Mouse (Mus musculus) NIH3T3 (cell line): Measurements from ENCODE around the gene Gm10471.
"Not testable (repeated sequence)": the region's sequence is repeated elsewhere in the genome, so short reads cannot be mapped to it uniquely, and the experiment has no call there.

Source experiments
- DNase-seq: peaks from one replicate; pipeline ENCODE4 v3.0.0-alpha.2; 2012; ENCODE audit warnings: low read depth

Gene Gm10471

GRCm38 (mm10) chr5:26089191-26089590 lies at the start of gene Gm10471:
TSS of gene Gm10471 (minus strand) at chr5:26089291.
- not testable (repeated sequence) for DNase-seq

DNA sequence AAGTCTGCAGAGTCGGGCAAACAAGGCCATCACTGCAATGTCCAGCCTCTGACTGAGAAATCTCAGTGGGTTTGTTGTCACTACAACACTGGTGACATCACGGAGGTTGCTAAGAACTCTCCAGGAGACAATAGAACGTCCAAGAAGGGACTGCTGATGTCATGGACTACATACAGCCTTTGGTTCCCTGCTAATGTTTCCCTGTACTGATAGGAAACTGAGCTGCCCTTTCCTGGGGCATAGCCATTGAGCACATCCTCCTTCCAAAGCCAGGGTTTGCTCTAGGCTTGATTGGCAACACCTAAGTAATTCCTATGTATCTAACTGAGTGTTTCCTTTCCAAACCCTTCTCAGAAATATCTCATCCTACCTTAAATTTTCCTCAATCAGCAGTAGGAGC lies 32.2 kb upstream of the Gm10471 start, which contains the start of gene Gm10220:
Gene Gm10220 (minus strand): TSS at position 101 of the 400 bp plus-strand sequence.
- not testable (repeated sequence) for DNase-seq

DNA sequence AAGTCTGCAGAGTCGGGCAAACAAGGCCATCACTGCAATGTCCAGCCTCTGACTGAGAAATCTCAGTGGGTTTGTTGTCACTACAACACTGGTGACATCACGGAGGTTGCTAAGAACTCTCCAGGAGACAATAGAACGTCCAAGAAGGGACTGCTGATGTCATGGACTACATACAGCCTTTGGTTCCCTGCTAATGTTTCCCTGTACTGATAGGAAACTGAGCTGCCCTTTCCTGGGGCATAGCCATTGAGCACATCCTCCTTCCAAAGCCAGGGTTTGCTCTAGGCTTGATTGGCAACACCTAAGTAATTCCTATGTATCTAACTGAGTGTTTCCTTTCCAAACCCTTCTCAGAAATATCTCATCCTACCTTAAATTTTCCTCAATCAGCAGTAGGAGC lies 16.2 kb upstream of the Gm10471 start, which contains the start of gene 5031410I06Rik:
Gene 5031410I06Rik (minus strand): TSS at position 101 of the 400 bp plus-strand sequence.
- not testable (repeated sequence) for DNase-seq

- DNase-seq = peak; percentile 22
Observed at GRCm38 (mm10) chr5:26079023-26079422, 10.1 kb downstream of the Gm10471 start.

GRCm38 (mm10) chr5:26070716-26071115 lies 18.4 kb downstream of the Gm10471 start:
- DNase-seq = no peak

- DNase-seq = not testable (repeated sequence)
Observed at GRCm38 (mm10) chr5:26058481-26058880, 30.6 kb downstream of the Gm10471 start, which contains the start of gene Gm7347. TSS of gene Gm7347 (minus strand) at chr5:26058581.

DNA sequence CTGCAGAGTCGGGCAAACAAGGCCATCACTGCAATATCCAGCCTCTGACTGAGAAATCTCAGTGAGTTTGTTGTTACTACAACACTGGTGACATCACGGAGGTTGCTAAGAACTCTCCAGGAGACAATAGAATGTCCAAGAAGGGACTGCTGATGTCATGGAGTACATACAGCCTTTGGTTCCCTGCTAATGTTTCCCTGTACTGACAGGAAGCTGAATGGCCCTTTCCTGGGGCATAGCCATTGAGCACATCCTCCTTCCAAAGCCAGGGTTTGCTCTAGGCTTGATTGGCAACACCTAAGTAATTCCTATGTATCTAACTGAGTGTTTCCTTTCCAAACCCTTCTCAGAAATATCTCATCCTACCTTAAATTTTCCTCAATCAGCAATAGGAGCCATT lies 49.6 kb downstream of the Gm10471 start, which contains the start of gene Speer4a:
Gene Speer4a (minus strand): TSS at position 101 of the 400 bp plus-strand sequence.
- DNase-seq = not testable (repeated sequence)
